Mouse (Mus musculus): ENCODE data around the gene Gm9780. TPM values are rescaled to one million over a fixed set of nuclear protein-coding genes. Genes with fewer than 3 reads are reported as not detected.
"Not testable (repeated sequence)": the region's sequence is repeated elsewhere in the genome, so short reads cannot be mapped to it uniquely, and the experiment has no call there.

The Gm9780 gene
- polyA plus RNA-seq (2015; fragmentation: Nextera tagmentation; extraction: Ambion mirVana): 55.8 and 60.4 TPM in 2 replicates

- not testable (repeated sequence) for ATAC-seq (ENCODE audit: insufficient read depth, low FRiP score); H3K9me3 ChIP-seq (replicated peaks; ENCODE audit: control insufficient read depth, low read length); H3K4me2 ChIP-seq (ENCODE audit: low read depth, low read length); H3K27ac ChIP-seq (ENCODE audit: low read length); H3K4me1 ChIP-seq (ENCODE audit: control insufficient read depth, insufficient read depth, low read length); H3K36me3 ChIP-seq (ENCODE audit: control insufficient read depth, insufficient read depth, low read length); H3K9ac ChIP-seq (ENCODE audit: low read length); H3K27me3 ChIP-seq (ENCODE audit: control insufficient read depth, insufficient read depth, low read length); H3K4me3 ChIP-seq (replicated peaks; ENCODE audit: low read length)
- WGBS: no CpG with 5 or more reads among the region's 26 CpGs
These were observed at the start of gene Gm9780 for GRCm38 (mm10) chr14:26042611-26043010. Gm9780 (minus strand) TSS chr14:26042711.

- not testable (repeated sequence) for ATAC-seq (ENCODE audit: insufficient read depth, low FRiP score)
These were observed 39.5 kb upstream of the Gm9780 start, which contains the start of gene Cphx3 for GRCm38 (mm10) chr14:26081997-26082396. Cphx3 (plus strand) TSS chr14:26082297.

GRCm38 (mm10) chr14:26081216-26081615, 38.7 kb upstream of the Gm9780 start, which contains the start of gene Cphx2:
Cphx2 (plus strand) TSS chr14:26081516.
- H3K9me3 ChIP-seq (replicated peaks; ENCODE audit: control insufficient read depth, low read length); H3K4me2 ChIP-seq (ENCODE audit: low read depth, low read length); H3K36me3 ChIP-seq (ENCODE audit: control insufficient read depth, insufficient read depth, low read length); H3K4me3 ChIP-seq (replicated peaks; ENCODE audit: low read length); ATAC-seq (ENCODE audit: insufficient read depth, low FRiP score); H3K27ac ChIP-seq (ENCODE audit: low read length); H3K9ac ChIP-seq (ENCODE audit: low read length); H3K4me1 ChIP-seq (ENCODE audit: control insufficient read depth, insufficient read depth, low read length); H3K27me3 ChIP-seq (ENCODE audit: control insufficient read depth, insufficient read depth, low read length): not testable (repeated sequence)
- no CpG with 5 or more reads among the region's 6 CpGs for WGBS

More at GRCm38 (mm10) chr14:26081997-26082396, 39.5 kb upstream of the Gm9780 start, which contains the start of gene Cphx3:
- not testable (repeated sequence) for H3K9me3 ChIP-seq (replicated peaks; ENCODE audit: control insufficient read depth, low read length); H3K4me2 ChIP-seq (ENCODE audit: low read depth, low read length); H3K4me3 ChIP-seq (replicated peaks; ENCODE audit: low read length); H3K9ac ChIP-seq (ENCODE audit: low read length); H3K36me3 ChIP-seq (ENCODE audit: control insufficient read depth, insufficient read depth, low read length); H3K4me1 ChIP-seq (ENCODE audit: control insufficient read depth, insufficient read depth, low read length); H3K27me3 ChIP-seq (ENCODE audit: control insufficient read depth, insufficient read depth, low read length); H3K27ac ChIP-seq (ENCODE audit: low read length)
- WGBS: no CpG with 5 or more reads among the region's 1 CpGs

GRCm38 (mm10) chr14:26076620-26077390, 34.3 kb upstream of the Gm9780 start:
- no CpG with 5 or more reads among the region's 5 CpGs for WGBS
- ATAC-seq (ENCODE audit: insufficient read depth, low FRiP score): peak; percentile 62; the same call in 1 of the 2 replicates
- not testable (repeated sequence) for H3K9ac ChIP-seq (ENCODE audit: low read length); H3K4me1 ChIP-seq (ENCODE audit: control insufficient read depth, insufficient read depth, low read length); H3K27ac ChIP-seq (ENCODE audit: low read length); H3K4me3 ChIP-seq (replicated peaks; ENCODE audit: low read length); H3K27me3 ChIP-seq (ENCODE audit: control insufficient read depth, insufficient read depth, low read length); H3K4me2 ChIP-seq (ENCODE audit: low read depth, low read length); H3K9me3 ChIP-seq (replicated peaks; ENCODE audit: control insufficient read depth, low read length); H3K36me3 ChIP-seq (ENCODE audit: control insufficient read depth, insufficient read depth, low read length)

- H3K27me3 ChIP-seq (ENCODE audit: control insufficient read depth, insufficient read depth, low read length); H3K36me3 ChIP-seq (ENCODE audit: control insufficient read depth, insufficient read depth, low read length); H3K9me3 ChIP-seq (replicated peaks; ENCODE audit: control insufficient read depth, low read length); H3K27ac ChIP-seq (ENCODE audit: low read length); H3K4me2 ChIP-seq (ENCODE audit: low read depth, low read length); H3K9ac ChIP-seq (ENCODE audit: low read length); H3K4me3 ChIP-seq (replicated peaks; ENCODE audit: low read length); H3K4me1 ChIP-seq (ENCODE audit: control insufficient read depth, insufficient read depth, low read length): not testable (repeated sequence)
- WGBS: no CpG with 5 or more reads among the region's 10 CpGs
- ATAC-seq (ENCODE audit: insufficient read depth, low FRiP score): peak; percentile 72; the same call in 1 of the 2 replicates
These were observed 24.8 kb upstream of the Gm9780 start, which contains the start of gene Tmem254c for GRCm38 (mm10) chr14:26067325-26067633. Tmem254c (minus strand) TSS chr14:26067355.

GRCm38 (mm10) chr14:26066574-26067324, 24.2 kb upstream of the Gm9780 start:
- no CpG with 5 or more reads among the region's 44 CpGs for WGBS

GRCm38 (mm10) chr14:26059362-26059761, 16.9 kb upstream of the Gm9780 start:
- WGBS: no CpG with 5 or more reads among the region's 6 CpGs
- not testable (repeated sequence) for H3K36me3 ChIP-seq (ENCODE audit: control insufficient read depth, insufficient read depth, low read length); ATAC-seq (ENCODE audit: insufficient read depth, low FRiP score); H3K4me2 ChIP-seq (ENCODE audit: low read depth, low read length); H3K9me3 ChIP-seq (replicated peaks; ENCODE audit: control insufficient read depth, low read length); H3K4me1 ChIP-seq (ENCODE audit: control insufficient read depth, insufficient read depth, low read length); H3K27ac ChIP-seq (ENCODE audit: low read length); H3K9ac ChIP-seq (ENCODE audit: low read length); H3K4me3 ChIP-seq (replicated peaks; ENCODE audit: low read length); H3K27me3 ChIP-seq (ENCODE audit: control insufficient read depth, insufficient read depth, low read length)

More at GRCm38 (mm10) chr14:26066574-26067324, 24.2 kb upstream of the Gm9780 start:
- H3K9me3 ChIP-seq (replicated peaks; ENCODE audit: control insufficient read depth, low read length); H3K9ac ChIP-seq (ENCODE audit: low read length); H3K36me3 ChIP-seq (ENCODE audit: control insufficient read depth, insufficient read depth, low read length); H3K4me2 ChIP-seq (ENCODE audit: low read depth, low read length); H3K4me3 ChIP-seq (replicated peaks; ENCODE audit: low read length); H3K4me1 ChIP-seq (ENCODE audit: control insufficient read depth, insufficient read depth, low read length); H3K27me3 ChIP-seq (ENCODE audit: control insufficient read depth, insufficient read depth, low read length); H3K27ac ChIP-seq (ENCODE audit: low read length): not testable (repeated sequence)
- ATAC-seq (ENCODE audit: insufficient read depth, low FRiP score): peak; percentile 87

- not testable (repeated sequence) for H3K27ac ChIP-seq (ENCODE audit: low read length); H3K4me2 ChIP-seq (ENCODE audit: low read depth, low read length); H3K27me3 ChIP-seq (ENCODE audit: control insufficient read depth, insufficient read depth, low read length); H3K9me3 ChIP-seq (replicated peaks; ENCODE audit: control insufficient read depth, low read length); H3K4me3 ChIP-seq (replicated peaks; ENCODE audit: low read length); H3K4me1 ChIP-seq (ENCODE audit: control insufficient read depth, insufficient read depth, low read length); H3K9ac ChIP-seq (ENCODE audit: low read length); H3K36me3 ChIP-seq (ENCODE audit: control insufficient read depth, insufficient read depth, low read length); ATAC-seq (ENCODE audit: insufficient read depth, low FRiP score)
- no CpG with 5 or more reads among the region's 3 CpGs for WGBS
These were observed 15.7 kb upstream of the Gm9780 start for GRCm38 (mm10) chr14:26058184-26058583.

GRCm38 (mm10) chr14:26048767-26049166, 6.3 kb upstream of the Gm9780 start:
- H3K27me3 ChIP-seq (ENCODE audit: control insufficient read depth, insufficient read depth, low read length); H3K4me2 ChIP-seq (ENCODE audit: low read depth, low read length); ATAC-seq (ENCODE audit: insufficient read depth, low FRiP score); H3K9me3 ChIP-seq (replicated peaks; ENCODE audit: control insufficient read depth, low read length); H3K36me3 ChIP-seq (ENCODE audit: control insufficient read depth, insufficient read depth, low read length); H3K9ac ChIP-seq (ENCODE audit: low read length); H3K27ac ChIP-seq (ENCODE audit: low read length); H3K4me1 ChIP-seq (ENCODE audit: control insufficient read depth, insufficient read depth, low read length); H3K4me3 ChIP-seq (replicated peaks; ENCODE audit: low read length): not testable (repeated sequence)
- no CpG with 5 or more reads among the region's 9 CpGs for WGBS
